Mouse (Mus musculus) olfactory bulb, adult 2 months (tissue): ENCODE measurements around the gene Chchd6.

Experiments
- CTCF ChIP-seq: fragments of 200-500 bp; IDR thresholded peaks from 2 replicates; pipeline ENCODE4 v1.5.1; 2012; ENCODE audit warnings: low read depth, mild to moderate bottlenecking, low read length, moderate library complexity; ENCODE audit not compliant: insufficient read depth
- POLR2A ChIP-seq: fragments of 200-500 bp; IDR thresholded peaks from 2 replicates; pipeline ENCODE4 v1.6.1; 2012; ENCODE audit warnings: mild to moderate bottlenecking, low read depth, low read length, moderate library complexity; ENCODE audit not compliant: insufficient read depth

GRCm38 (mm10) chr6:89574641-89575040, 20.8 kb downstream of the Chchd6 start:
- TF ChIP-seq CTCF (no peak), POLR2A (no peak)
